Mouse (Mus musculus): ENCODE measurements around the gene Nabp1. TPM values are rescaled to one million over a fixed set of nuclear protein-coding genes. Genes with fewer than 3 reads are reported as not detected.
"Not testable (repeated sequence)": the region's sequence is repeated elsewhere in the genome, so short reads cannot be mapped to it uniquely, and the experiment has no call there.

Nabp1 gene
- polyA plus RNA-seq, 1 experiment from 2014 or later: 11.4 TPM

- no peak for DNase-seq (ENCODE audit: low spot score)
- H3K4me1 ChIP-seq (replicated peaks; ENCODE audit: control insufficient read depth, insufficient read depth, low read length): 0 out of 2 replicates have a peak, but pooled peaks cover 4% of the 10 kb centered on the region
- H3K9ac ChIP-seq (ENCODE audit: low read length): no peak overlapping the region
- no peaks in the 10 kb centered on the region for H3K27me3 ChIP-seq (replicated peaks; ENCODE audit: control insufficient read depth, insufficient read depth, low read length)
- no peak overlapping the region for H3K4me2 ChIP-seq (ENCODE audit: low read length)
- no peaks in the 10 kb centered on the region for H3K36me3 ChIP-seq (ENCODE audit: control insufficient read depth, insufficient read depth, low read length)
- H3K27ac ChIP-seq (ENCODE audit: low read depth): no peak overlapping the region; the same call in 1 of the 2 replicates
- WGBS: 42% methylated on average over 3 of the region's 3 CpGs
- H3K4me3 ChIP-seq (ENCODE audit: low read depth, low read length): no peak overlapping the region
- no peaks in the 10 kb centered on the region for H3K9me3 ChIP-seq (ENCODE audit: control insufficient read depth, low read length)
- no peak for ATAC-seq (replicated peaks; ENCODE audit: low FRiP score, low TSS enrichment, low read depth)
These were observed 21.0 kb downstream of the Nabp1 start for GRCm38 (mm10) chr1:51457249-51457648.

DNA sequence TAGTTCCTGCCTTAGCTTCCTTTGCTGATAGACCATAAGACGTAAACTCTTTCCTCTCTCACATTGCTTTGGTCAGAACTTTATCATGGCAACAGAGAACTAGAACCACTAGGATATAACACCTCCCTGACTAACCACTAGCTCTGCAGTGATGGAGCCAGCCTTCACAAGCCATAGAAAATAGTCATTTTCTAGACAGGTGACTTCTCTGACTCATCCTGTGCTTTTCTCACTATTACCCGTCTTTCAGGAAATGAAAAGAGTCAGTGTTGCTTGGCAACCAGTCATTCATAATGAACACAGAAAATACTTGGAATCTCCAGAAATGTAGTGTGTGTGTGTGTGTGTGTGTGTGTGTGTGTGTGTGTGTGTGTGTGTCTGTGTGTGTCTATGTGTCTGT lies 29.4 kb downstream of the Nabp1 start:
- Histone ChIP-seq H3K36me3 (ENCODE audit: control insufficient read depth, insufficient read depth, low read length) (no peaks in the 10 kb centered on the region), H3K4me3 (ENCODE audit: low read depth, low read length) (no peak overlapping the region), H3K4me1 (replicated peaks; ENCODE audit: control insufficient read depth, insufficient read depth, low read length) (no peaks in the 10 kb centered on the region), H3K9ac (ENCODE audit: low read length) (no peak overlapping the region), H3K27me3 (replicated peaks; ENCODE audit: control insufficient read depth, insufficient read depth, low read length) (no peaks in the 10 kb centered on the region), H3K9me3 (ENCODE audit: control insufficient read depth, low read length) (no peaks in the 10 kb centered on the region), H3K4me2 (ENCODE audit: low read length) (no peak overlapping the region), H3K27ac (ENCODE audit: low read depth) (no peak overlapping the region)
- no peak for DNase-seq (ENCODE audit: low spot score)
- 58% methylated on average over 2 of the region's 2 CpGs for WGBS
- ATAC-seq (replicated peaks; ENCODE audit: low FRiP score, low TSS enrichment, low read depth): no peak

- WGBS: 48% methylated on average over 9 of the region's 9 CpGs
- no peak for ATAC-seq (replicated peaks; ENCODE audit: low FRiP score, low TSS enrichment, low read depth)
These were observed 32.3 kb downstream of the Nabp1 start for GRCm38 (mm10) chr1:51445854-51446460.

GRCm38 (mm10) chr1:51445161-51445853 lies 32.9 kb downstream of the Nabp1 start:
- no peak for DNase-seq (ENCODE audit: low spot score)
- 75% methylated on average over 5 of the region's 5 CpGs for WGBS
- no peaks in the 10 kb centered on the region for H3K4me1 ChIP-seq (replicated peaks; ENCODE audit: control insufficient read depth, insufficient read depth, low read length)
- H3K36me3 ChIP-seq (ENCODE audit: control insufficient read depth, insufficient read depth, low read length): no peaks in the 10 kb centered on the region
- ATAC-seq (replicated peaks; ENCODE audit: low FRiP score, low TSS enrichment, low read depth): no peak
- no peaks in the 10 kb centered on the region for H3K9me3 ChIP-seq (ENCODE audit: control insufficient read depth, low read length)
- no peak overlapping the region for H3K4me2 ChIP-seq (ENCODE audit: low read length)
- no peak overlapping the region for H3K9ac ChIP-seq (ENCODE audit: low read length)
- H3K27ac ChIP-seq (ENCODE audit: low read depth): no peak overlapping the region
- no peak overlapping the region for H3K4me3 ChIP-seq (ENCODE audit: low read depth, low read length)
- no peaks in the 10 kb centered on the region for H3K27me3 ChIP-seq (replicated peaks; ENCODE audit: control insufficient read depth, insufficient read depth, low read length)

More at GRCm38 (mm10) chr1:51445854-51446460, 32.3 kb downstream of the Nabp1 start:
- H3K36me3 ChIP-seq (ENCODE audit: control insufficient read depth, insufficient read depth, low read length): no peaks in the 10 kb centered on the region
- H3K4me3 ChIP-seq (ENCODE audit: low read depth, low read length): no peak overlapping the region
- H3K27ac ChIP-seq (ENCODE audit: low read depth): no peak overlapping the region
- no peaks in the 10 kb centered on the region for H3K9me3 ChIP-seq (ENCODE audit: control insufficient read depth, low read length)
- H3K27me3 ChIP-seq (replicated peaks; ENCODE audit: control insufficient read depth, insufficient read depth, low read length): no peaks in the 10 kb centered on the region
- no peak overlapping the region for H3K4me2 ChIP-seq (ENCODE audit: low read length)
- no peak overlapping the region for H3K9ac ChIP-seq (ENCODE audit: low read length)
- H3K4me1 ChIP-seq (replicated peaks; ENCODE audit: control insufficient read depth, insufficient read depth, low read length): no peaks in the 10 kb centered on the region
- no peak for DNase-seq (ENCODE audit: low spot score)

DNA sequence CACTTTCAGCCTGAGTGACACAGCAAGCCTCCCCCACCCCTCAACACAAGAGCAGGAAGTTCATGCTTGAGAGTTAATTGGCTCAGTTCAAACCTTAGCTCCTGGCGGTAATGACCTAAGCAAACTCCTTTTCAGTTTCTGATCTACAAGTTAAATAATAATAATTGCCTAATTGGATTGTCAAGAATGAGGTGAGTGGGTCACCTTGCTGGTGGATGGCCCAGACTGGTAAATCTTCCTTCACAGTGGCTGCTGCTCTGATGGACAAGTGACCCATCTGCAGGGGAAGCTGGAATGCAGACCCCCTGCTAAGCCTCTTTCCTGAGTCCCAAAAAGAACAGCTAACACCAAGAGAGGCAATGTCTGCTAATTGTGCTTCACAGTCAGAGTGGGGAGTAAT lies 48.5 kb downstream of the Nabp1 start:
- Histone ChIP-seq H3K9me3 (ENCODE audit: control insufficient read depth, low read length) (no peaks in the 10 kb centered on the region), H3K4me1 (replicated peaks; ENCODE audit: control insufficient read depth, insufficient read depth, low read length) (no peaks in the 10 kb centered on the region), H3K27me3 (replicated peaks; ENCODE audit: control insufficient read depth, insufficient read depth, low read length) (no peaks in the 10 kb centered on the region), H3K36me3 (ENCODE audit: control insufficient read depth, insufficient read depth, low read length) (no peaks in the 10 kb centered on the region), H3K27ac (ENCODE audit: low read depth) (no peak overlapping the region), H3K4me3 (ENCODE audit: low read depth, low read length) (no peak overlapping the region), H3K9ac (ENCODE audit: low read length) (no peak overlapping the region), H3K4me2 (ENCODE audit: low read length) (no peak overlapping the region)
- DNase-seq (ENCODE audit: low spot score): no peak
- WGBS: 36% methylated on average over 1 of the region's 1 CpGs
- ATAC-seq (replicated peaks; ENCODE audit: low FRiP score, low TSS enrichment, low read depth): no peak

GRCm38 (mm10) chr1:51426298-51426697 lies 51.9 kb downstream of the Nabp1 start:
- ATAC-seq (replicated peaks; ENCODE audit: low FRiP score, low TSS enrichment, low read depth) (no peak), DNase-seq (ENCODE audit: low spot score) (peak; percentile 9)
- H3K36me3 ChIP-seq (ENCODE audit: control insufficient read depth, insufficient read depth, low read length): no peaks in the 10 kb centered on the region
- H3K9ac ChIP-seq (ENCODE audit: low read length): no peak overlapping the region
- WGBS: 95% methylated on average over 9 of the region's 9 CpGs
- no peak overlapping the region for H3K27ac ChIP-seq (ENCODE audit: low read depth)
- H3K27me3 ChIP-seq (replicated peaks; ENCODE audit: control insufficient read depth, insufficient read depth, low read length): no peaks in the 10 kb centered on the region
- H3K4me2 ChIP-seq (ENCODE audit: low read length): no peak overlapping the region
- no peaks in the 10 kb centered on the region for H3K9me3 ChIP-seq (ENCODE audit: control insufficient read depth, low read length)
- H3K4me1 ChIP-seq (replicated peaks; ENCODE audit: control insufficient read depth, insufficient read depth, low read length): no peaks in the 10 kb centered on the region
- H3K4me3 ChIP-seq (ENCODE audit: low read depth, low read length): no peak overlapping the region

- not testable (repeated sequence) for ATAC-seq (replicated peaks; ENCODE audit: low FRiP score, low TSS enrichment, low read depth); H3K9me3 ChIP-seq (ENCODE audit: control insufficient read depth, low read length); H3K27ac ChIP-seq (ENCODE audit: low read depth); H3K27me3 ChIP-seq (replicated peaks; ENCODE audit: control insufficient read depth, insufficient read depth, low read length); H3K9ac ChIP-seq (ENCODE audit: low read length); H3K4me3 ChIP-seq (ENCODE audit: low read depth, low read length); DNase-seq (ENCODE audit: low spot score); H3K36me3 ChIP-seq (ENCODE audit: control insufficient read depth, insufficient read depth, low read length); H3K4me2 ChIP-seq (ENCODE audit: low read length); H3K4me1 ChIP-seq (replicated peaks; ENCODE audit: control insufficient read depth, insufficient read depth, low read length)
- 87% methylated on average over 8 of the region's 8 CpGs for WGBS
These were observed 57.2 kb downstream of the Nabp1 start for GRCm38 (mm10) chr1:51421029-51421428.

- no peak overlapping the region for H3K4me3 ChIP-seq (ENCODE audit: low read depth, low read length)
- H3K27ac ChIP-seq (ENCODE audit: low read depth): no peak overlapping the region
- H3K4me1 ChIP-seq (replicated peaks; ENCODE audit: control insufficient read depth, insufficient read depth, low read length): no peaks in the 10 kb centered on the region
- no peaks in the 10 kb centered on the region for H3K27me3 ChIP-seq (replicated peaks; ENCODE audit: control insufficient read depth, insufficient read depth, low read length)
- no peak for DNase-seq (ENCODE audit: low spot score)
- no peak overlapping the region for H3K4me2 ChIP-seq (ENCODE audit: low read length)
- H3K9ac ChIP-seq (ENCODE audit: low read length): no peak overlapping the region
- 78% methylated on average over 5 of the region's 5 CpGs for WGBS
- no peaks in the 10 kb centered on the region for H3K36me3 ChIP-seq (ENCODE audit: control insufficient read depth, insufficient read depth, low read length)
- no peaks in the 10 kb centered on the region for H3K9me3 ChIP-seq (ENCODE audit: control insufficient read depth, low read length)
- ATAC-seq (replicated peaks; ENCODE audit: low FRiP score, low TSS enrichment, low read depth): no peak
These were observed 59.5 kb downstream of the Nabp1 start for GRCm38 (mm10) chr1:51418753-51419152.

Measured in intestine, embryonic 14.5 days (tissue).